Mouse (Mus musculus) kidney, postnatal 0 days (tissue): ENCODE data around the gene Tsc22d1. TPM values are rescaled to one million over a fixed set of nuclear protein-coding genes. Genes with fewer than 3 reads are reported as not detected.
A peak's percentile ranks its signal among the peaks of the same experiment; 100 is the strongest.

Experiments
- ATAC-seq: fragments of 200-750 bp; cut with Nextera tagmentation; replicated peaks from 2 replicates; pipeline ENCODE4 v1.8.0; 2017; ENCODE audit warnings: low read depth, moderate number of reproducible peaks, moderate TSS enrichment, moderate library complexity; ENCODE audit not compliant: low FRiP score
- DNase-seq: peaks from one replicate; pipeline ENCODE4 v3.0.0-alpha.2; 2016; ENCODE audit warnings: low spot score
- H3K27ac ChIP-seq: fragments of 300-500 bp; sonication (generic); 2 replicates; pipeline ENCODE4 v1.5.1; 2014; ENCODE audit warnings: mild to moderate bottlenecking
- H3K27me3 ChIP-seq: fragments of 300-500 bp; sonication (generic); 2 replicates; pipeline ENCODE4 v1.6.1; 2014; ENCODE audit warnings: low read length, mixed read lengths; ENCODE audit not compliant: insufficient read depth
- H3K36me3 ChIP-seq: fragments of 300-500 bp; sonication (generic); 2 replicates; pipeline ENCODE4 v1.6.1; 2014; ENCODE audit warnings: low read length, mixed read lengths; ENCODE audit not compliant: insufficient read depth
- H3K4me1 ChIP-seq: fragments of 300-500 bp; sonication (generic); replicated peaks from 2 replicates; pipeline ENCODE4 v1.6.1; 2014; ENCODE audit warnings: antibody characterized with exemption, low read length, mixed read lengths; ENCODE audit not compliant: insufficient read depth
- H3K4me2 ChIP-seq: fragments of 300-500 bp; sonication (generic); 2 replicates; pipeline ENCODE4 v1.6.1; 2014; ENCODE audit warnings: mild to moderate bottlenecking, low read length, moderate library complexity, mixed read lengths
- H3K4me3 ChIP-seq: fragments of 300-500 bp; sonication (generic); replicated peaks from 2 replicates; pipeline ENCODE4 v1.5.1; 2014; ENCODE audit warnings: low read depth, low read length
- H3K9ac ChIP-seq: fragments of 300-500 bp; sonication (generic); 2 replicates; pipeline ENCODE4 v1.6.1; 2014; ENCODE audit warnings: low read depth, low read length
- H3K9me3 ChIP-seq: fragments of 300-500 bp; sonication (generic); replicated peaks from 2 replicates; pipeline ENCODE4 v1.6.1; 2016; ENCODE audit warnings: low read length, inconsistent platforms, mixed read lengths
- CTCF ChIP-seq: IDR thresholded peaks from 2 replicates; pipeline ENCODE4 v1.5.1; 2016; ENCODE audit warnings: antibody characterized with exemption, low read depth, mild to moderate bottlenecking, moderate library complexity
- WGBS: fragments of 180-500 bp; shearing (Covaris S2); extraction: QIAGEN DNeasy Blood & Tissue Kit; methylation state at CpG from one replicate; pipeline ENCODE4 v1.1.7; 2014; 5-methylcytosine and 5-hydroxymethylcytosine counted together
- polyA plus RNA-seq: library from polyadenylated mRNA; unstranded; fragments of >200 nt; fragmentation: Nextera tagmentation; extraction: Ambion mirVana; gene quantifications from 2 replicates; pipeline ENCODE4 v1.2.1, GENCODE M21; 2015

Tsc22d1 gene
- polyA plus RNA-seq, 1 experiment from 2014 or later: 756 TPM

GRCm38 (mm10) chr14:76428855-76429254, 14.1 kb downstream of the Tsc22d1 start:
- H3K4me2 ChIP-seq: no peak overlapping the region
- ATAC-seq: no peak
- H3K36me3 ChIP-seq: peaks cover 22% of the 10 kb centered on the region
- H3K9ac ChIP-seq: no peak overlapping the region
- H3K27ac ChIP-seq: no peak overlapping the region
- no peak overlapping the region for H3K4me3 ChIP-seq
- TF ChIP-seq CTCF: no peak
- DNase-seq: no peak
- no peaks in the 10 kb centered on the region for H3K27me3 ChIP-seq
- no peaks in the 10 kb centered on the region for H3K4me1 ChIP-seq
- H3K9me3 ChIP-seq: no peaks in the 10 kb centered on the region
- 86% methylated on average over 2 of the region's 2 CpGs for WGBS

DNA sequence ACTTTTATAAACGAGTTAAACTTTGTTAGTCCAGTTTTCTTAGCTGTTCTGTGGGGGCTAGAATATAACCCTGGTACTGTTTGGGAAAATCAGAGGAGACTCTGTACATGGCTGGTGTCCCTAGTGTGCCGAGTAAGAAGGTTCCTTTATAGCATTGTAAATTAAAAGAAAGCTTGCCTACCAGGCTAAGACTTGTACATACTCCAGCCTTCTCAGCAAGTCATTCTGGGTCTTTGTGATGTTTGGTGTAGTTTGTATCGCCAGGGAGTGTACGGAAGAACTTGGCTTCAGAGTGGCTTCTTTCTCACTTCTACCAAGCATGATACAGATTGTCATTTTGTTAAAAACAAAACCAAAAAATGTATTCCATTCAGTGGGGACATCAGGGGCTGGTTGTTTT, 17.2 kb downstream of the Tsc22d1 start:
- ATAC-seq (no peak), DNase-seq (no peak)
- WGBS: 87% methylated on average over 4 of the region's 4 CpGs
- no peaks in the 10 kb centered on the region for H3K27me3 ChIP-seq
- peaks cover 10% of the 10 kb centered on the region; the same call in 1 of the 2 replicates for H3K36me3 ChIP-seq
- H3K9me3 ChIP-seq: no peaks in the 10 kb centered on the region
- H3K9ac ChIP-seq: no peak overlapping the region
- no peak overlapping the region for H3K4me2 ChIP-seq
- no peak overlapping the region for H3K4me3 ChIP-seq
- H3K27ac ChIP-seq: no peak overlapping the region
- no peaks in the 10 kb centered on the region for H3K4me1 ChIP-seq
- no peak for TF ChIP-seq CTCF

DNA sequence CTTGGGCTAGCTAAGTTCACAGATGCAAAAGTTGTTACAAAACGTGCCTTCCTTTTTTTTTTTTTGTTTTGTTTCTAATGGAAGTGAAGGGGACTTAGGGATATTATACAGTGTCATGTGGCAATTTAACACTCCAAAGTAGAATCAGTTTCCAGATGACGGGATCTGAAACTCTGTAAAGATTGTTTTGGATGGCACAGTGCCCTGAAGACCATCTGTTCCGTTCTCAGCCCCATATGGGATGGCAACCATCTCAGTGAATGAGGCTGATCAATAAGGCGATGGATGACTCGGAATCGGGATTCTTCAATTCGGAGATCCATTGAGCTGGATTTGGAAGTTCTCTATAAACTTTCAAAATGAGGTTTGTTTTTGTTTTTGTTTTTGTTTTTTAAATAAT, 17.6 kb downstream of the Tsc22d1 start:
- DNase-seq (no peak), ATAC-seq (no peak)
- Histone ChIP-seq H3K36me3 (peaks cover 10% of the 10 kb centered on the region; the same call in 1 of the 2 replicates), H3K27ac (no peak overlapping the region), H3K4me1 (no peaks in the 10 kb centered on the region), H3K4me2 (no peak overlapping the region), H3K27me3 (no peaks in the 10 kb centered on the region), H3K4me3 (no peak overlapping the region), H3K9me3 (no peaks in the 10 kb centered on the region), H3K9ac (no peak overlapping the region)
- WGBS: 79% methylated on average over 7 of the region's 7 CpGs
- no peak for TF ChIP-seq CTCF

DNA sequence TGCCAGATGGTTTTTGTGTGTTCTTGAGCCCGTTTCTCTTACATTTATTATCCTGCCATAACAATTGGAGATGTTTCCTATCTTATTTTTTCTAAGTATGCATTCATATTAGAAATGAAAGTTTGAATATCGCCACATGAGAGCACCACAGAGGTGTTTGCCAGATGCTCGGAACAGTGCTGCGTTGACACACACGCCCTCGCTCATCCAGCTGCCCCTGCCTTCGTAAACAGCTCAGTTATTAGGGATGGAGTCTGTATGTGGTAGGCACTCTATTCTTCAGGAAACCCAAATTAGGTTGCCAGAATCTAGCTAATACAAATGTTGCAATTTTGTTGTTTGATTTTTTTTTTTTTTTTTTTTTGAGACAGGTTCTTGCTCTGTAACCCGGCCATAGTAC, 18.1 kb downstream of the Tsc22d1 start:
- ATAC-seq: no peak
- H3K36me3 ChIP-seq: peaks cover 10% of the 10 kb centered on the region; the same call in 1 of the 2 replicates
- H3K9me3 ChIP-seq: no peaks in the 10 kb centered on the region
- H3K4me3 ChIP-seq: no peak overlapping the region
- no peak overlapping the region for H3K9ac ChIP-seq
- H3K4me2 ChIP-seq: no peak overlapping the region
- H3K27ac ChIP-seq: no peak overlapping the region
- no peak for TF ChIP-seq CTCF
- no peaks in the 10 kb centered on the region for H3K27me3 ChIP-seq
- no peak for DNase-seq
- WGBS: 95% methylated on average over 8 of the region's 8 CpGs
- no peaks in the 10 kb centered on the region for H3K4me1 ChIP-seq

- WGBS: 92% methylated on average over 10 of the region's 10 CpGs
- no peak for DNase-seq
Observed at GRCm38 (mm10) chr14:76442160-76442559, 27.4 kb downstream of the Tsc22d1 start.

GRCm38 (mm10) chr14:76448987-76449386, 34.2 kb downstream of the Tsc22d1 start:
- H3K4me1 ChIP-seq: no peaks in the 10 kb centered on the region
- no peaks in the 10 kb centered on the region for H3K9me3 ChIP-seq
- 0 out of 2 replicates have a peak, but pooled peaks cover 3% of the 10 kb centered on the region for H3K36me3 ChIP-seq
- peak overlapping the region; percentile 27; the same call in 1 of the 2 replicates for H3K4me2 ChIP-seq
- no peak for TF ChIP-seq CTCF
- peak overlapping the region; percentile 47; the same call in 1 of the 2 replicates for H3K27ac ChIP-seq
- no peaks in the 10 kb centered on the region for H3K27me3 ChIP-seq
- 66% methylated on average over 4 of the region's 4 CpGs for WGBS
- DNase-seq (peak; percentile 84), ATAC-seq (no peak)
- no peak overlapping the region for H3K4me3 ChIP-seq
- H3K9ac ChIP-seq: no peak overlapping the region

More at GRCm38 (mm10) chr14:76442160-76442559, 27.4 kb downstream of the Tsc22d1 start:
- Histone ChIP-seq H3K4me3 (no peak overlapping the region), H3K9me3 (no peaks in the 10 kb centered on the region), H3K27me3 (no peaks in the 10 kb centered on the region), H3K27ac (no peak overlapping the region), H3K9ac (no peak overlapping the region), H3K4me2 (no peak overlapping the region), H3K4me1 (no peaks in the 10 kb centered on the region), H3K36me3 (peaks cover 13% of the 10 kb centered on the region; the same call in 1 of the 2 replicates)
- no peak for ATAC-seq
- TF ChIP-seq CTCF: no peak

GRCm38 (mm10) chr14:76451011-76451410, 36.2 kb downstream of the Tsc22d1 start:
- 0 out of 2 replicates have a peak, but pooled peaks cover 3% of the 10 kb centered on the region for H3K36me3 ChIP-seq
- no peak overlapping the region; the same call in 1 of the 2 replicates for H3K27ac ChIP-seq
- WGBS: 62% methylated on average over 6 of the region's 6 CpGs

More at GRCm38 (mm10) chr14:76451011-76451410, 36.2 kb downstream of the Tsc22d1 start:
- H3K9ac ChIP-seq: no peak overlapping the region
- DNase-seq: no peak
- no peaks in the 10 kb centered on the region for H3K27me3 ChIP-seq
- no peak overlapping the region for H3K4me3 ChIP-seq
- H3K9me3 ChIP-seq: no peaks in the 10 kb centered on the region
- no peak for TF ChIP-seq CTCF
- no peak overlapping the region for H3K4me2 ChIP-seq
- H3K4me1 ChIP-seq: no peaks in the 10 kb centered on the region
- no peak for ATAC-seq
